Mouse (Mus musculus): ENCODE measurements around the gene Tmco3. TPM values are rescaled to one million over a fixed set of nuclear protein-coding genes. Genes with fewer than 3 reads are reported as not detected.

Gene Tmco3
- 9.3 and 11.8 TPM in 2 replicates for total RNA-seq (2012; rRNA removed)
- 10 to 100 TPM in 1 of 2 experiments, not detected in 1; 20.3 TPM for polyA plus RNA-seq (2012; ENCODE audit: insufficient read depth in 1 of 2, insufficient read length in 2 of 2, low read depth in 1 of 2, low replicate concordance in 2 of 2, missing spikeins in 1 of 2)

DNA sequence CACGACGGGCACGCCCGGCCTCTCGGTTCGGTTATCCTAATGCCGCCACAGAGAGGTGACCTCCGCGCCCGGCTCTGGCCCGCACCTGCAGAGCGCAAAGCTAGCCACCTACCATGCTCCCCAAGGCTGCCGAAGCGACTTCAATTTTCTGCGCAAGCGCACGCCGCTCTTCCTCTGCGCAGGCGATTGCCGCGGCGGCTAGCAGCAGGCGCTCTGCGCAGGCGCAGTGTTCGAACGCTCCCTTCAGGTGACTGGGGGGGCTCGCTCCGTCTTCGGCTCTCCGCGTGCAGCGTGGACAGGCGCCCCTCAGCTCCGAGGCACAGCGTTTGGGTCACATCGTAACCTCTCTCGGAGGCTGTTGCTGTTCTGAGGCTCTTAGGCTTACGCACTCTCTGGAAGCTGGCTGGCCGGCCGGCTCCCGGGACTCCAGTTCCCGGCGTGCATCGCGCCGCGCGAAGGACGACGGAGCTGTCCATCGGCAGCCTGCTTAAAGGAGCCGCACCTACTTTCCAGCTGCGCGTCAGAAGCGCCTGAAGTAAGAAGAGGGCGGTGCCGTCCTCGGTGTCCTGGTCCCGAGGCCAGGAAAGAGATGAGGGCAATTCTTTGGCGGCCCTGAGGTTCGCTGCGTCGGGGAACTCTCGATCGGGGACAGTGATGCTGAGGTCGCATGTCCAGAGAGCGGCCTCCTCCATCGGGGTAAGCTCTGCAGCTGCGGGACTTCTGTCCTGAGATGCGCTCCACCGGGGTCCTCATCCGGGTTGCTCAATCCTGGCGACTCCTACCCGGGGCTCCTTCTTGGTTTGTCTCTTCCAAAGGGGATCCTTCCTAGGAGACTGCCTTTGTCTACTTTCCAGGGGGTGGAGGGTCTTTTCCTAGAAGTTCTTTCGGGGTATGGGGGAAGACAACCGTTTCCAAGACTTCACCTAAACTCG lies at the start of gene Tmco3, which contains the start of gene Dcun1d2:
Gene Tmco3 (plus strand): TSS at position 499 of the 932 bp plus-strand sequence.
Gene Dcun1d2 (minus strand): TSS at position 440 of the 932 bp plus-strand sequence.
- peaks cover 2 to 11% of the 10 kb centered on the region in 2 experiments; a peak in 2 of 4 replicates for H3K4me1 ChIP-seq (ENCODE audit: control insufficient read depth in 1 of 2, insufficient read depth in 2 of 2, low read length in 2 of 2)
- H3K9ac ChIP-seq (ENCODE audit: control insufficient read depth, low read depth, low read length, poor library complexity, severe bottlenecking) = peak within 1 kb of the TSS; percentile 90
- H3K27me3 ChIP-seq (ENCODE audit: control insufficient read depth in 1 of 2, insufficient read depth in 2 of 2, low read length in 2 of 2) = no peaks in the 10 kb centered on the region
- peaks cover under 1 to 10% of the 10 kb centered on the region in 2 experiments; a peak in 3 of 4 replicates for H3K36me3 ChIP-seq (ENCODE audit: control insufficient read depth in 1 of 2, insufficient read depth in 2 of 2, low read length in 2 of 2)
- no peaks in the 10 kb centered on the region for H3K9me3 ChIP-seq (replicated peaks; ENCODE audit: insufficient read depth, low read length)
- peaks cover 16% of the 10 kb centered on the region for H3K79me2 ChIP-seq (ENCODE audit: control insufficient read depth, insufficient read depth, low read length, poor library complexity)
- peak within 1 kb of the TSS; percentile 88 for H3K27ac ChIP-seq (ENCODE audit: control insufficient read depth, low read depth, low read length)
- H3K4me3 ChIP-seq (ENCODE audit: control insufficient read depth in 1 of 2, insufficient read depth in 1 of 2, low read depth in 2 of 2, low read length in 2 of 2) = peak within 1 kb of the TSS; percentile 62 to 83
- peak; percentile 98 for DNase-seq (ENCODE audit: low read depth, low spot score)
- TF ChIP-seq SMC3 (IDR thresholded peaks at IDR 0.05; ENCODE audit: low read depth, low read length) = no peak
- peak; percentile 38; the same call in 1 of the 2 replicates for TF ChIP-seq TCF12 (IDR thresholded peaks at IDR 0.05; ENCODE audit: low read depth, low read length)
- TF ChIP-seq USF1 (IDR thresholded peaks at IDR 0.05; ENCODE audit: low read depth, low read length) = no peak
- TF ChIP-seq POLR2A (IDR thresholded peaks at IDR 0.05; ENCODE audit: control insufficient read depth in 1 of 2, insufficient read depth in 1 of 2, low read depth in 1 of 2, low read length in 2 of 2, poor library complexity in 1 of 2) = peak; percentile 76 to 91
- no peak for TF ChIP-seq GABPA (IDR thresholded peaks at IDR 0.05; ENCODE audit: low read depth, low read length)
- peak; percentile 99 for TF ChIP-seq HCFC1 (IDR thresholded peaks at IDR 0.05; ENCODE audit: low read depth, low read length)
- peak; percentile 85 for TF ChIP-seq NELFE (IDR thresholded peaks at IDR 0.05; ENCODE audit: low read depth, low read length)
- TF ChIP-seq MAX (IDR thresholded peaks at IDR 0.05; ENCODE audit: low read length) = peak; percentile 85
- TF ChIP-seq TBP (IDR thresholded peaks at IDR 0.05; ENCODE audit: low read depth, low read length) = 0 out of 2 replicates have a peak, but pooled peaks have one; percentile 26
- TF ChIP-seq MAZ (IDR thresholded peaks at IDR 0.05; ENCODE audit: low read depth, low read length) = peak; percentile 38; the same call in 1 of the 2 replicates
- no peak for TF ChIP-seq TAL1 (IDR thresholded peaks at IDR 0.05; ENCODE audit: low read length)
- TF ChIP-seq MEF2A (IDR thresholded peaks at IDR 0.05; ENCODE audit: extremely low read depth, insufficient replicate concordance, low read depth, low read length, poor library complexity, severe bottlenecking) = no peak
- no peak for TF ChIP-seq JUND (IDR thresholded peaks at IDR 0.05; ENCODE audit: low read depth, low read length)
- TF ChIP-seq ZNF384 (IDR thresholded peaks at IDR 0.05; ENCODE audit: low read depth, low read length) = no peak
- no peak for TF ChIP-seq RAD21 (IDR thresholded peaks at IDR 0.05; ENCODE audit: low read depth, low read length)
- peak; percentile 59 for TF ChIP-seq MXI1 (IDR thresholded peaks at IDR 0.05; ENCODE audit: low read depth, low read length)
- TF ChIP-seq UBTF (IDR thresholded peaks at IDR 0.05; ENCODE audit: borderline replicate concordance, insufficient read depth, low read depth, low read length) = no peak
- peak; percentile 50; the same call in 1 of the 2 replicates for TF ChIP-seq ELF1 (IDR thresholded peaks at IDR 0.05; ENCODE audit: low read depth, low read length)
- no peak for TF ChIP-seq POLR2AphosphoS5 (IDR thresholded peaks at IDR 0.05; ENCODE audit: borderline replicate concordance, low read depth, low read length)
- no peak for TF ChIP-seq MYB (IDR thresholded peaks at IDR 0.05; ENCODE audit: low read depth, low read length)
- peak; percentile 97 for TF ChIP-seq SIN3A (IDR thresholded peaks at IDR 0.05; ENCODE audit: low read length)
- TF ChIP-seq ZMIZ1 (IDR thresholded peaks at IDR 0.05; ENCODE audit: low read depth, low read length) = peak; percentile 64
- peak; percentile 91 for TF ChIP-seq KAT2A (conservative IDR thresholded peaks at IDR 0.05; ENCODE audit: low read depth, low read length)
- TF ChIP-seq ZKSCAN1 (IDR thresholded peaks at IDR 0.05; ENCODE audit: low read depth, low read length) = no peak
- no peak for TF ChIP-seq MYC (IDR thresholded peaks at IDR 0.05; ENCODE audit: low read depth, low read length)
- TF ChIP-seq NRF1 (IDR thresholded peaks at IDR 0.05; ENCODE audit: insufficient read depth, low read depth, low read length, poor library complexity, severe bottlenecking) = peak; percentile 96
- TF ChIP-seq ZC3H11A (IDR thresholded peaks at IDR 0.05; ENCODE audit: low read depth, low read length) = no peak
- no peak for TF ChIP-seq USF2 (IDR thresholded peaks at IDR 0.05; ENCODE audit: borderline replicate concordance in 1 of 2, insufficient read depth in 1 of 2, low read depth in 1 of 2, low read length in 2 of 2)
- TF ChIP-seq POLR2AphosphoS2 (IDR thresholded peaks at IDR 0.05; ENCODE audit: low read length) = peak; percentile 82; the same call in 1 of the 2 replicates
- 0 out of 6 replicates have a peak, but pooled peaks of 1 of the 3 experiments have one; percentile 5 for TF ChIP-seq CTCF (IDR thresholded peaks at IDR 0.05 in 2 of 3, conservative IDR thresholded peaks at IDR 0.05 in 1 of 3; ENCODE audit: control insufficient read depth in 1 of 3, insufficient read depth in 1 of 3, low read depth in 2 of 3, low read length in 3 of 3, poor library complexity in 1 of 3, severe bottlenecking in 1 of 3)
- TF ChIP-seq ETS1 (IDR thresholded peaks at IDR 0.05; ENCODE audit: low read depth, low read length) = no peak
- TF ChIP-seq BHLHE40 (IDR thresholded peaks at IDR 0.05; ENCODE audit: borderline replicate concordance, low read depth, low read length) = no peak
- TF ChIP-seq EP300 (IDR thresholded peaks at IDR 0.05; ENCODE audit: low read depth in 1 of 2, low read length in 2 of 2) = no peak
- no peak for TF ChIP-seq MAFK (IDR thresholded peaks at IDR 0.05; ENCODE audit: borderline replicate concordance, low read depth, low read length)
